Mouse (Mus musculus): Measurements from ENCODE around the gene Gm13304.
"Not testable (repeated sequence)": the region's sequence is repeated elsewhere in the genome, so short reads cannot be mapped to it uniquely, and the experiment has no call there.

Gm13304 gene

DNA sequence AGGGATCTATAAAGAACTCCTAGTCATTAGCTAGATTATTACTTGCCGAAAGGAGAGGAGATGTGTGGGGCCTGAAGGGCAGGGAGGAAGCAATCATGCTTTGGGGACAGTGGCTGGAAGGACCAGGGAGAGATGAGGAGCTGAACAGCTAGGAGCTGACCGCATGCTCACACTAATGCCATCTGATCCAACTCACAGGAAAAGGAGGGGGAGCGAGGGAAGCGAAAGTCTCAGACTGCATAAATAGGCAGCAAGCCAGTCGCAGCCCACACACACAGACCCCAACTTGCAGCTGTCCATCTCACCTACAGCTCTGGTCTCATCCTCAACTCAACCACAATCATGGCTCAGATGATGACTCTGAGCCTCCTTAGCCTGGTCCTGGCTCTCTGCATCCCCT is at the start of gene Gm13304:
Gene Gm13304 (plus strand): TSS at position 301 of the 400 bp plus-strand sequence.
- DNase-seq (ENCODE audit: low read depth): not testable (repeated sequence)

DNA sequence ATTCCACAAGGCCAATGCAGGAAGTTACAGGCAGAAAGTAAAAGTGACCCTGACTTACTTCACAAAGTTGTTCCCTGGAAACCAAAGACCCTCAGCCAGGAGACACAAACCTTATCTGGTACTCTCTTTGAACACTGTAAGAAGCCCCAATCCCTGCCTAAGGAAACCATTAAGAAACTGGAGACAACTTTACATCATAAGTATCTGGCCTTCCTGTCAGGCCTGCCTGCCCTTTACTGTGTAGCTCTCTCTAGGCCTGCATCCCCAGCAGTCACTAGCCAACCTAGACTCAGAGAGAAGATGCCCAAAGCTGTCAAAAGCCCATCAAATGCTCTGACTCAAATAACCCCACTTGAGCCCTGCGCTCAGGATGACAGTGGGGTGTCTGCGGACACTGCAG is 23.7 kb upstream of the Gm13304 start, which contains the start of gene Gm3893:
Gene Gm3893 (plus strand): TSS at position 301 of the 400 bp plus-strand sequence.
- DNase-seq (ENCODE audit: low read depth): not testable (repeated sequence)

DNA sequence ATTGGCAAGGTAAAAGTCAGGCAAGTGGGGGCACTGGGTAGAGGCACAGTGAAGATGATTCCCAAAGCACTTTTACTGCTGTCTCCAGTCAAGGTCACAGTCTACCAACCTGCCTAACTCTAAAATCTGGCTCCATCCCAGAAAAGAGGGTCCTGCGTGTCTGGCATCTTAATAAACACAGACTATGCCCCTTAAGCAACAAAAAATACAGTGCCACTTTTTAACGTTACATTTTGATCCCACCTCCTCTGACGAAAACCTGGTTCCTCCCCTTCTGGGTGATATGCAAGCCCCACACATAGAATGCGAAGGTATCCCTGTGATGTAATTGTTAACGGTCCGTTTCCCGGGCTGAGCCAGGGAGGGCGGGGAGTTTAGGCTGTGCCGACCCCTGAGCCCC is 38.5 kb downstream of the Gm13304 start, which contains the start of gene Gm13306:
Gene Gm13306 (plus strand): TSS at position 301 of the 400 bp plus-strand sequence.
- DNase-seq (ENCODE audit: low read depth): not testable (repeated sequence)

Measured in fibroblast of lung, adult 2 months (primary cell).